Mouse (Mus musculus) liver, adult 2 months (tissue): ENCODE measurements around the gene Klc2. TPM values are rescaled to one million over a fixed set of nuclear protein-coding genes. Genes with fewer than 3 reads are reported as not detected.

Experiments used
- DNase-seq: peaks from one replicate; pipeline ENCODE4 v3.0.0-alpha.2; 2011; ENCODE audit warnings: low read depth, low spot score; ENCODE audit errors: extremely low read depth
- H3K27ac ChIP-seq: fragments of 200-500 bp; replicated peaks from 2 replicates; pipeline ENCODE4 v1.5.1; 2012; ENCODE audit warnings: low read depth, mild to moderate bottlenecking, control low read depth, inconsistent platforms, low read length; ENCODE audit not compliant: insufficient read depth
- H3K27me3 ChIP-seq: fragments of 200-500 bp; 2 replicates; pipeline ENCODE4 v1.6.1; 2012; ENCODE audit warnings: mild to moderate bottlenecking, moderate library complexity, low read length, inconsistent platforms; ENCODE audit not compliant: control insufficient read depth, insufficient read depth
- H3K36me3 ChIP-seq: fragments of 200-500 bp; 2 replicates; pipeline ENCODE4 v1.6.1; 2012; ENCODE audit warnings: low read length, inconsistent platforms; ENCODE audit not compliant: control insufficient read depth, insufficient read depth
- H3K4me1 ChIP-seq: fragments of 200-500 bp; 2 replicates; pipeline ENCODE4 v1.6.1; 2011; ENCODE audit warnings: low read length; ENCODE audit not compliant: control insufficient read depth, insufficient read depth
- H3K4me3 ChIP-seq: fragments of 200-500 bp; 2 replicates; pipeline ENCODE4 v1.5.1; 2011; ENCODE audit warnings: low read depth, mild to moderate bottlenecking, control low read depth, low read length, moderate library complexity; ENCODE audit not compliant: insufficient read depth
- H3K79me2 ChIP-seq: fragments of 200-500 bp; 2 replicates; pipeline ENCODE4 v1.6.1; 2012; ENCODE audit warnings: inconsistent platforms, mild to moderate bottlenecking, low read length, moderate library complexity; ENCODE audit not compliant: control insufficient read depth, insufficient read depth
- H3K9ac ChIP-seq: fragments of 200-500 bp; 2 replicates; pipeline ENCODE4 v1.6.1; 2012; ENCODE audit warnings: low read depth, mild to moderate bottlenecking, control low read depth, inconsistent platforms, low read length
- CTCF ChIP-seq: fragments of 200-500 bp; IDR thresholded peaks from 2 replicates; pipeline ENCODE4 v1.5.1; 2011; ENCODE audit warnings: low read depth, low read length, control low read depth
- POLR2A ChIP-seq: fragments of 200-500 bp; IDR thresholded peaks from 2 replicates; pipeline ENCODE4 v1.6.1; 2011; ENCODE audit warnings: low read length, control low read depth; ENCODE audit not compliant: insufficient read depth; ENCODE audit errors: extremely low read depth
- WGBS: fragments of 180-500 bp; shearing (Covaris S2); methylation state at CpG from one replicate; pipeline ENCODE4 v1.1.7; 2018; 5-methylcytosine and 5-hydroxymethylcytosine counted together
- polyA plus RNA-seq: library from polyadenylated mRNA; depleted of rRNA; stranded (reverse); fragments of >200 nt; gene quantifications from 2 replicates; pipeline ENCODE4 v1.2.3, GENCODE M21; 2012
- total RNA-seq: library from RNA; depleted of rRNA; stranded (reverse); fragments of >200 nt; gene quantifications from 2 replicates; pipeline ENCODE4 v1.2.3, GENCODE M21; 2014

The Klc2 gene
- total and polyA plus RNA-seq, 2 experiments = 2.4 to 12.3 TPM

DNA sequence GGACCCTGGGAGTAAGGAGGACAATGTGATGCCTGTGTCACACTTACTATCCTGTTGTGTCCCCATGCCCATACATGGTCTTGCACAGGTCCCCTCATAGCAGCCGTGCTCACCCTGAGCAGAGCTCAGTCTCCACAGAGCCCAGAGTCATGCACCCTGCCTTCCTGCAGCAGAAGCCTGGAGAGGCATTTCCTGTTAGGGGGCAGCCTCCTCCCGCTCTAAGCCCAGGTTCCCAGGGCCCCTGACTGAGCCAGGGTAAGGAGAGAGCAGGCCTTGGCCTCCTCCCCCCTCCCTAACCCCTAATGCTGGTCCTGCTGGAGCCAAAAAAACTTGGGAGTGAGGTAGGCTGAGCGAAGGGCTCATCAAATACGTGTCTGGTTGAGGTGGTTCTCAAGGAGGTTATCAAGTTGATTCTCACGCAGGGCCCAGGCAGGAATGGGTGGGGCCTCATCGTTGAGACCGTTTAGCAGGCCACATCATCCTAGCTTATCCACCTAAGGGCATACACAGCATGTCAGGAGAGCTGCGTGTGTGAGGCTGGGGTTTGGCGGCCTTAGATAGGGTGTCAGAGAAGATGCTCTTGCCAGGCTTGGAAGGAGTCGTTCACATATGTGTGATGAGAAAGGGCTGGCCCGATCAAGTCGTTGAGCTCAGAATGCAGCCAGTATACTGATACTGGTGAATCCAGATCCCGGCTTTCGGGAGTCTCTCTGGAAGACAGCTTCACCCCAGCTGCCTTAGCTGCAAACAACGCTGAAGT is 51.1 kb downstream of the Klc2 start:
- TF ChIP-seq POLR2A (no peak), CTCF (no peak)
- Histone ChIP-seq H3K4me1 (peaks cover 5% of the 10 kb centered on the region; the same call in 1 of the 2 replicates), H3K79me2 (no peaks in the 10 kb centered on the region), H3K9ac (no peak overlapping the region), H3K36me3 (no peaks in the 10 kb centered on the region), H3K4me3 (no peak overlapping the region), H3K27me3 (peaks cover 12% of the 10 kb centered on the region), H3K27ac (peak overlapping the region; percentile 46; the same call in 1 of the 2 replicates)
- no peak for DNase-seq
- WGBS = 19% methylated on average over 15 of the region's 15 CpGs

- no peak for TF ChIP-seq POLR2A
- TF ChIP-seq CTCF = no peak
- Histone ChIP-seq H3K79me2 (no peaks in the 10 kb centered on the region), H3K4me1 (no peaks in the 10 kb centered on the region), H3K36me3 (no peaks in the 10 kb centered on the region), H3K9ac (no peak overlapping the region), H3K4me3 (no peak overlapping the region), H3K27ac (no peak overlapping the region), H3K27me3 (peaks cover 12% of the 10 kb centered on the region)
- WGBS = 69% methylated on average over 7 of the region's 7 CpGs
- no peak for DNase-seq
These were observed 53.3 kb downstream of the Klc2 start for GRCm38 (mm10) chr19:5065104-5065503.

- 89% methylated on average over 6 of the region's 6 CpGs for WGBS
These were observed 55.9 kb downstream of the Klc2 start for GRCm38 (mm10) chr19:5062446-5062845.

DNA sequence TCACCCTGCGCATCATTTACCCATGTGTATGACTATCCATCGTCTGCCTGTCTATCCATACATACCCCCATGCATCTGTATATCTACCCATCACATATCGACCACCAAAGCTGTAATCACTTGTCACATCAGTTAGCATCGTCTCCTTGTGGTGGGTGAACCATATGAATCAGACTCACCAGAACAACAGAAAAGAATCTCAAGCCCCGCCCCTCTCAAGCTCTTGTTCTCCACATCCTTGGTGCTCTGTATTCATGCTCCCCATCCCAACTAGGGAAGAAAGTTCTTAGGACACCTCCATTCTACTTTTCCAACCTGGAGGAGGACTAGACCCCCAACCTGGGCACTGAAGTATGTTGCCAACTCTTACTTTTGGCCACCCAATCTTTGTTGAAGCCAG is 56.3 kb downstream of the Klc2 start:
- H3K4me3 ChIP-seq = no peak overlapping the region
- no peak overlapping the region for H3K27ac ChIP-seq
- H3K4me1 ChIP-seq = no peaks in the 10 kb centered on the region
- TF ChIP-seq POLR2A (no peak), CTCF (no peak)
- H3K27me3 ChIP-seq = no peaks in the 10 kb centered on the region
- no peak overlapping the region for H3K9ac ChIP-seq
- WGBS = 85% methylated on average over 5 of the region's 5 CpGs
- DNase-seq = no peak
- no peaks in the 10 kb centered on the region for H3K79me2 ChIP-seq
- H3K36me3 ChIP-seq = no peaks in the 10 kb centered on the region

More at GRCm38 (mm10) chr19:5062446-5062845, 55.9 kb downstream of the Klc2 start:
- Histone ChIP-seq H3K79me2 (no peaks in the 10 kb centered on the region), H3K27me3 (no peaks in the 10 kb centered on the region), H3K9ac (no peak overlapping the region), H3K4me1 (no peaks in the 10 kb centered on the region), H3K4me3 (no peak overlapping the region), H3K36me3 (no peaks in the 10 kb centered on the region), H3K27ac (no peak overlapping the region)
- no peak for TF ChIP-seq POLR2A
- TF ChIP-seq CTCF = no peak
- no peak for DNase-seq

DNA sequence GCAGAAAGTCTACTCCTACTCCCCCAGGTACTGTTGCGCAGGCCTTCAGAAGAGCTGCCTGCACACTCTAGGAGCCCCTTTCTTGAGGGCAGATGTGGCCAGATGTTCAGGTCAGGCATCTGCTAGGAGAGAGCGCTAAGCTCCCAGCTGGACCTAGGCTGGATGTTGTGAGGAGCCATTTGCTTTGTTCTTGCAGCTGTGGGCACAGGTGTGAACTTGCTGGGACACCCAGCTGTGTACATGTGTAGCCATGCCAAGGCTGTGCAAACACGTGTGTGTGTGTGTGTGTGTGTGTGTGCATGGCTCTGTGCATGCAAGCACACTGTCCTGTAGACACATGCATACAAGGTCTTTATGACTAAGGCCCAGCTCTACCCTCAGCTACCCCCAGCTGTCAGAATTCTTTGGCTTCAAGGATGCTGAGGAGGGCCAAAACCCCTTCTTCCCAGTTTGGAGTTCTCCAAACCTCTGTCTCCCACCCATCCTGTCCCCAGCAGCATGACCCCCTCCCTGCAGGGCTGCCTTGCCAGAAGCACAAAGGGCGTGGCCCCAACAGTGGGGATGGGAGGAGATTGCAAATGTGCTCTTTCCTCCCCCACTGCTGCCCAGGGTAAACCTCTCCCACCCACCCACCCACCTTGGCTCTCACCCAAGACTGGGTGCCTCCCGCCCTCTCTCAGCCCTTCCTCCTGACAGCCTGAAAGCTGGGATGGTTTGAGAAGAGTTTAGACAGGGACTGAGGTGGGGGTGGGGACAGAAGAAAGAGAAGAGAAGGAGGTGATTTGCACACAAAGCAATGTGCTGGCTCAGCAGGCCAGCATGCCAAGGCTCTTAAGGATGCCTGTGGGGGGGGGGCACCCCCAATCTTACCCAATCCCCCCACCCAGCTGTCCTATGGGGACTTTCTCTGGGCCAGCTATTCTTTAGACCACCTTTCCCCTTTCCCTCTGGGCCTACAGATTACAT is 57.7 kb downstream of the Klc2 start:
- Histone ChIP-seq H3K4me3 (no peak overlapping the region), H3K36me3 (no peaks in the 10 kb centered on the region), H3K79me2 (no peaks in the 10 kb centered on the region), H3K4me1 (no peaks in the 10 kb centered on the region), H3K9ac (no peak overlapping the region), H3K27me3 (no peaks in the 10 kb centered on the region), H3K27ac (no peak overlapping the region)
- DNase-seq = no peak
- no peak for TF ChIP-seq CTCF
- TF ChIP-seq POLR2A = no peak
- 51% methylated on average over 5 of the region's 5 CpGs for WGBS
